Mouse (Mus musculus) midbrain, embryonic 14.5 days (tissue): ENCODE measurements around the gene Tas2r143. TPM values are rescaled to one million over a fixed set of nuclear protein-coding genes. Genes with fewer than 3 reads are reported as not detected.

Experiments
- ATAC-seq: fragments of 200-750 bp; cut with Nextera tagmentation; 2 replicates; pipeline ENCODE4 v1.8.0; 2017; ENCODE audit warnings: moderate number of reproducible peaks, moderate library complexity; ENCODE audit not compliant: low FRiP score, low TSS enrichment
- DNase-seq: peaks from one replicate; pipeline ENCODE4 v3.0.0-alpha.2; 2015
- H3K27ac ChIP-seq: fragments of 300-500 bp; sonication (generic); replicated peaks from 2 replicates; pipeline ENCODE4 v1.5.1; 2014; ENCODE audit warnings: mild to moderate bottlenecking, low read depth, low read length, moderate library complexity
- H3K27me3 ChIP-seq: fragments of 300-500 bp; sonication (generic); 2 replicates; pipeline ENCODE4 v1.6.1; 2014; ENCODE audit warnings: low read length, control low read depth, mixed read lengths; ENCODE audit not compliant: control insufficient read depth, insufficient read depth
- H3K36me3 ChIP-seq: fragments of 300-500 bp; sonication (generic); 2 replicates; pipeline ENCODE4 v1.6.1; 2014; ENCODE audit warnings: low read length, control low read depth; ENCODE audit not compliant: control insufficient read depth, insufficient read depth
- H3K4me1 ChIP-seq: fragments of 300-500 bp; sonication (generic); 2 replicates; pipeline ENCODE4 v1.6.1; 2014; ENCODE audit warnings: mild to moderate bottlenecking, antibody characterized with exemption, low read length, control low read depth; ENCODE audit not compliant: control insufficient read depth, insufficient read depth
- H3K4me2 ChIP-seq: fragments of 300-500 bp; sonication (generic); 2 replicates; pipeline ENCODE4 v1.6.1; 2014; ENCODE audit warnings: mild to moderate bottlenecking, low read length, moderate library complexity
- H3K4me3 ChIP-seq: fragments of 300-500 bp; sonication (generic); replicated peaks from 2 replicates; pipeline ENCODE4 v1.5.1; 2014; ENCODE audit warnings: low read depth, low read length
- H3K9ac ChIP-seq: fragments of 300-500 bp; sonication (generic); replicated peaks from 2 replicates; pipeline ENCODE4 v1.6.1; 2014; ENCODE audit warnings: mild to moderate bottlenecking, low read length, moderate library complexity
- H3K9me3 ChIP-seq: fragments of 300-500 bp; sonication (generic); 2 replicates; pipeline ENCODE4 v1.6.1; 2016; ENCODE audit warnings: low read length, control low read depth, mixed read lengths; ENCODE audit not compliant: control insufficient read depth
- WGBS: fragments of 180-500 bp; shearing (Covaris S2); extraction: QIAGEN DNeasy Blood & Tissue Kit; methylation state at CpG from one replicate; pipeline ENCODE4 v1.1.7; 2014; 5-methylcytosine and 5-hydroxymethylcytosine counted together
- polyA plus RNA-seq: library from polyadenylated mRNA; unstranded; fragments of >200 nt; fragmentation: Nextera tagmentation; extraction: Ambion mirVana; gene quantifications from 2 replicates; pipeline ENCODE4 v1.2.1, GENCODE M21; 2014

The Tas2r143 gene
- polyA plus RNA-seq, 1 experiment from 2014 or later, result not detected

- Histone ChIP-seq H3K4me3 (no peak overlapping the region), H3K9me3 (no peaks in the 10 kb centered on the region), H3K4me1 (no peaks in the 10 kb centered on the region), H3K4me2 (no peak overlapping the region), H3K36me3 (no peaks in the 10 kb centered on the region), H3K9ac (no peak overlapping the region), H3K27me3 (no peaks in the 10 kb centered on the region), H3K27ac (no peak overlapping the region)
- ATAC-seq (no peak), DNase-seq (no peak)
- 64% methylated on average over 2 of the region's 2 CpGs for WGBS
These were observed 35.5 kb downstream of the Tas2r143 start for GRCm38 (mm10) chr6:42435490-42435889.

DNA sequence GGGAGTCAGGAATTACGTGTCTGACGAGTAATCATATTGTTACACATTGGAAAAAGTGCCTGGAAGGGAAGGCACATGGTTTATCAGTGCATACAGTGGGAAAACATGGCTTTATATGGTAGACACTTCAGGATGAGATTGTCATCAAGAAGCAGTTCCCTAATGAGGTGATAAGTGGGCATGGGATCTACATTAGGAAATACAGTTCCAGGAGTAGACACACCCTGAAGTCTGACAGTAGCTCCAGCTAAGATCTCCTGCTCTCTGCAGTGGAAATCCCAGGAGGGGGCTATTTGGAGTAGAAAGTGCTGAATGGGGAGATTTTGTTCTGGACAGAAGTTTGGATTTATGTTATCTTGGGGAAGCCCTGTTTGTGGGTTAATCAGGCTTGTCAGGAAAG lies 41.4 kb downstream of the Tas2r143 start:
- Histone ChIP-seq H3K4me2 (no peak overlapping the region), H3K9ac (no peak overlapping the region), H3K4me1 (no peaks in the 10 kb centered on the region), H3K9me3 (no peaks in the 10 kb centered on the region), H3K36me3 (no peaks in the 10 kb centered on the region), H3K27ac (no peak overlapping the region), H3K4me3 (no peak overlapping the region), H3K27me3 (no peaks in the 10 kb centered on the region)
- WGBS, result 81% methylated on average over 2 of the region's 2 CpGs
- no peak for DNase-seq
- ATAC-seq, result no peak

DNA sequence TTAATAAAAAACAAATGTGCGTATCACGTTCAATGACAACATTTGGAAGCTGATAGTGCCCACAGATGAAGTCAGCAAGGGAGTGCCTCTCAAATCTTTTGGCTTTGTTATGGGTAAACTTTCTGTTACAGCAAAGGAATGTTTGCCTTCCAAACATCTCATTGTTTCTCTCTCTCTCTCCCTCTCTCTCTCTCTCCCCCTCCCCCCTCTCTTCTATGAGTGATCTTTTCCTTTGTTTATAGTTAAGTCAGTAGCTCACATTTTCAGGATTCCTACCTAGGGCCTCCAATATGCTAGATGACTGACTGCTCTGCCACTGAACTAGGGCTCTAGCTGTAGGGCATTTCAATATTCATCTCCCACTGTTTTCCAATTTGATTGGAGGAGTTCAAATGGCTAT lies 44.5 kb downstream of the Tas2r143 start:
- H3K9ac ChIP-seq, result no peak overlapping the region
- ATAC-seq (no peak), DNase-seq (no peak)
- no peaks in the 10 kb centered on the region for H3K4me1 ChIP-seq
- H3K4me2 ChIP-seq, result no peak overlapping the region
- 89% methylated on average over 2 of the region's 2 CpGs for WGBS
- no peak overlapping the region for H3K27ac ChIP-seq
- no peaks in the 10 kb centered on the region for H3K27me3 ChIP-seq
- H3K4me3 ChIP-seq, result no peak overlapping the region
- H3K36me3 ChIP-seq, result no peaks in the 10 kb centered on the region
- H3K9me3 ChIP-seq, result no peaks in the 10 kb centered on the region

DNA sequence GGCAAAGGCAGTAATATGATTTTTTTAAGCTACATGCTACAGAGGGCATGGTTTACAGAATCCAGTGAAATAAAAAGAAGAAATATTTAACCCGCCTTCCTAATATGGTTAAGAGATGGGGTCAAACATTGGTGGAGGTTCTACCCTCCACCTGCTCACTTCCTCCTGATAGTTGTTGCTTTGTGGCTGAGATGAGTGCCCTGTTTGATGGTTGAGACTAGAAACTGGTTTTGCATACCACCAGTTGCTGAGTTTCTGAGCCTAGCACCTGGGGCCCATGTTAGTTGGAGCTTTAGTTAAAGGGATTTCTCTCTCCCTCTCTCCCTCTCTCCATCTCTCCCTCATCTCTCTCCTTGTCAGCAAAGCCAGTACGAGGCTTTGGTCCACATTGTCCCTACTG lies 47.3 kb downstream of the Tas2r143 start:
- Histone ChIP-seq H3K9ac (no peak overlapping the region), H3K9me3 (no peaks in the 10 kb centered on the region), H3K4me1 (no peaks in the 10 kb centered on the region), H3K27ac (no peak overlapping the region), H3K36me3 (no peaks in the 10 kb centered on the region), H3K4me3 (no peak overlapping the region), H3K4me2 (no peak overlapping the region), H3K27me3 (no peaks in the 10 kb centered on the region)
- 81% methylated on average over 2 of the region's 2 CpGs for WGBS
- ATAC-seq, result no peak
- DNase-seq, result no peak

Other genes starting within 250 kb of the Tas2r143 start
- gene Tas2r144, start 184.9 kb upstream of the Tas2r143 start, polyA plus RNA-seq, result not detected in 2 replicates
- gene Gstk1, start 154.3 kb upstream of the Tas2r143 start, polyA plus RNA-seq, result 8.4 and 10.2 TPM in 2 replicates
- gene Tmem139, start 138.3 kb upstream of the Tas2r143 start, polyA plus RNA-seq, result 0.18 TPM in 1 of 2 replicates, not detected in the other
- gene Casp2, start 135.3 kb upstream of the Tas2r143 start, polyA plus RNA-seq, result 41.9 and 51.0 TPM in 2 replicates
- 2.8 and 3.4 TPM in 2 replicates for gene Clcn1, start 113.6 kb upstream of the Tas2r143 start, polyA plus RNA-seq
- 4.6 and 6.2 TPM in 2 replicates for gene Fam131b, start 75.6 kb upstream of the Tas2r143 start, polyA plus RNA-seq
- gene Zyx, start 50.6 kb upstream of the Tas2r143 start, polyA plus RNA-seq, result 42.1 and 55.7 TPM in 2 replicates
- gene Epha1, start 27.0 kb upstream of the Tas2r143 start, polyA plus RNA-seq, result 0.09 and 0.14 TPM in 2 replicates
- gene Tas2r135, start 5.2 kb downstream of the Tas2r143 start, polyA plus RNA-seq, result not detected in 2 replicates
- gene Tas2r126, start 34.3 kb downstream of the Tas2r143 start, polyA plus RNA-seq, result not detected in 2 replicates
- gene Olfr458, start 65.0 kb downstream of the Tas2r143 start, polyA plus RNA-seq, result not detected in 2 replicates
- gene Olfr457, start 76.1 kb downstream of the Tas2r143 start, polyA plus RNA-seq, result 0.20 TPM in 1 of 2 replicates, not detected in the other
- gene Olfr456, start 87.0 kb downstream of the Tas2r143 start, polyA plus RNA-seq, result not detected in 2 replicates
- not detected in 2 replicates for gene Olfr455, start 147.3 kb downstream of the Tas2r143 start, polyA plus RNA-seq
- not detected in 2 replicates for gene Tcaf3, start 197.5 kb downstream of the Tas2r143 start, polyA plus RNA-seq
- gene Tcaf2, start 245.0 kb downstream of the Tas2r143 start, polyA plus RNA-seq, result 0.46 and 0.93 TPM in 2 replicates